Mouse (Mus musculus) olfactory bulb, adult 2 months (tissue): ENCODE measurements around the gene Noc3l.

Experiments
- CTCF ChIP-seq: fragments of 200-500 bp; IDR thresholded peaks from 2 replicates; pipeline ENCODE4 v1.5.1; 2012; ENCODE audit warnings: low read depth, mild to moderate bottlenecking, low read length, moderate library complexity; ENCODE audit not compliant: insufficient read depth
- POLR2A ChIP-seq: fragments of 200-500 bp; IDR thresholded peaks from 2 replicates; pipeline ENCODE4 v1.6.1; 2012; ENCODE audit warnings: mild to moderate bottlenecking, low read depth, low read length, moderate library complexity; ENCODE audit not compliant: insufficient read depth

DNA sequence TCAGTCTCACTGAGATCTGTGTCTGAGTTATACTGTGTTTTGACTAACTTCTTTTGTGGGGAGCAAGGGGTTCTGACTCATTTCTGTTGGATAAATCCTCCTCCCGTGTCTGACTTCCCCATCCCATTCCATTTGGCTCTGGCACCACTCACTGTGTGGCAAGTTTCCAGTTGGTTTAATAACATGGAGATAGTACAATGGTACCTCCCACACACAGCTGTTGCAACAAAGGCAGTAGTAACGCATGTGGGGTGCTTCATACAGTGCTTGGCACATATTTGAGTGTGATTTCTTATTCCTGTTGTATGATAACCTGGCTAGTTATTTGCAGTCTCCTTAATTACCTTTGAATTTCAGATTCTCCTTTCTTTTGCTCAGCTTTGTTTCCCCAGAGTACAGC is 40.2 kb downstream of the Noc3l start:
- TF ChIP-seq POLR2A (no peak), CTCF (no peak)
